Mouse (Mus musculus) stomach, postnatal 0 days (tissue): ENCODE data around the gene Arsa.

Experiments
- CTCF ChIP-seq: IDR thresholded peaks from 2 replicates; pipeline ENCODE4 v1.5.1; 2016; ENCODE audit warnings: antibody characterized with exemption, low read depth, mild to moderate bottlenecking, moderate library complexity
- EP300 ChIP-seq: optimal IDR thresholded peaks from 2 replicates; pipeline ENCODE3; 2016; ENCODE audit warnings: antibody characterized with exemption

GRCm38 (mm10) chr15:89521951-89522350 is 44.7 kb upstream of the Arsa start:
- TF ChIP-seq CTCF = no peak
- TF ChIP-seq EP300 = no peak
